Mouse (Mus musculus) kidney, postnatal 14 days (tissue): ENCODE measurements around the gene Magi2.

Experiments used
- DNase-seq: peaks from one replicate; pipeline ENCODE4 v3.0.0; 2022; ENCODE audit warnings: mixed read lengths

Magi2 gene

DNA sequence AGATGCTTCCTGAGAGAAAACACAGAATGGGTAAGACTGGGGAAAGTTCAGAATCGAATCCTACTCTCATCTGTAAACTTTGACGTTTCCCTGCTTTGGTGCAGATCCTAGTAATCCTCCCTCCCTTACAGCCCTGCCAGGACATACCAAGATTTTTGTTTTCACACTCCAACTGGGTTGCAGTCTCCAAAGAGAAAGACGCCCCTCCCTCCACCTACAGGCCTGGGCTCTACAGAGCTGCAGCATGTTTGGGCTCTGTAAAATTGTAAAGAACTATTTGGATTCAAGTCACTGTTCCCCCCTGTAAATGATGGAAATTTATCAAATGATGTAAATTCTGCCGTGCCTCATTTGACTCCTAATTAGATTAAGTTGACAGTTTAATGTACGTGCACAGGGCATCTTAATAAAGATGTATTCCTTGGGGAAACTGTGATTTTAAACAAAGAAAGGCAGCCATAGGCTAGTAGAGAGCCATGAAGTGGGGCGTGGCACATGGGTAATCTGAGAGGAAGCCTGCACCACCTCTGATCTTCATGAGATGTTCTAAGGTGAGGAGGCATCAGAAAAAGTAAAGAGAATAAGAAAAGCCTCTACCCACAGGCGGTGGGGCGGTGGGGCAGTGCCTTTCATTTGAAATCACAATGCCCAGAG, 1310.7 kb downstream of the Magi2 start:
- DNase-seq = no peak

DNA sequence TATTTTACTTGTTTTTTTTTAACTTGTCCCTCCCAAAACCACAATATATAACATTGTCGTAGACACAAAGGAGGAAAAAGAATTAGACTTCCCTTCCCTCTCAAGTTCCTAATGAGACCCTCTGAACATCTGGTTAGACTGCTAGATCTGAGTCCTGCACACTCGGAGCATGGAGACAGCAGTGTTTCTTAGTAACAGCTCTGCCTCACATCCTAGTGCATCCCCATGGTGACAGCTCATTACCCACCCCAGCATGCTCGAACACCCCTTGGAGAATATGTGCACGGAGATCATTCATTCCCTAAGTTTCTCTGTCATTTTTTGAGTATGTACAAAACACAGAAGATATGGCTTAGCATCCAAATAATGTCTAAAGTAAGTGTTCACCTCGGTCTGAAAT, 1317.5 kb downstream of the Magi2 start:
- no peak for DNase-seq

DNA sequence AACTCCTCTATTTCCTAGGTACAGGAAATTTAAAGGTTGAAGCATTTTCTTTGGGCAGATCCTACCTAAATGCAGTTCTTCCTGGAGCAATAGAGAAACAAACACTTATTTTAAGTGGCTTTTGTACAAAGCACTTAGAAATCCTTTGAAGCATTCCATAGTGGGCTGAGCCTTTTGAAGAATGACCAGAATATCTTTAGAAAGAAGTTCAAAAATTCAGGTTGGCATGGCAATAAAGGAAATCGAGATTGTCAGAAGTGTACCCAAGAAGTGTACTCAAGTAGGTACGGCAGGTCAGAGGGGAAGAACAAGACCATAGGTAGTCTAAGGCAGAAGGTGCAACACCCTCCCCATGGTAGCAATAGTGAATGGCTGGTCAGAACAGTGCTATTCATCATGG, 1332.5 kb downstream of the Magi2 start:
- DNase-seq = no peak

DNA sequence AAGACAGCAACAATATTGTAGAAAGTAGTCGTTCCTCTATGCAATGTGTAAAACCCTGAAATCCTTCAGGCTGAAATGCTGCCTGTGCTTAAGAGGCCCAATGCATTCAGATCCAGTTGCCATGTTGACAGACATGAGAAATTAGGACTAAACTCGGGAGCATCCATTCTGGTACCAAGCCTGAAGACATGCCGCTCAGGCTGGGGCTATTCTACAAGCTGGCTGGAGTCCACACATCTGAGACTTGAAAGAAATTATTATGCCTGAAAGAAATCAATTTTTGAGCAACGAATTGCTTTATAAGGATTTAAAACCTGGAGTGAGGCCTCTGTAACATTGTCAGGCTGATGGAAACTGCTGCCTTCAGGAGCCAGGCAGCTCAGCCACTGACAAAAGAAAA, 1333.0 kb downstream of the Magi2 start:
- no peak for DNase-seq

DNA sequence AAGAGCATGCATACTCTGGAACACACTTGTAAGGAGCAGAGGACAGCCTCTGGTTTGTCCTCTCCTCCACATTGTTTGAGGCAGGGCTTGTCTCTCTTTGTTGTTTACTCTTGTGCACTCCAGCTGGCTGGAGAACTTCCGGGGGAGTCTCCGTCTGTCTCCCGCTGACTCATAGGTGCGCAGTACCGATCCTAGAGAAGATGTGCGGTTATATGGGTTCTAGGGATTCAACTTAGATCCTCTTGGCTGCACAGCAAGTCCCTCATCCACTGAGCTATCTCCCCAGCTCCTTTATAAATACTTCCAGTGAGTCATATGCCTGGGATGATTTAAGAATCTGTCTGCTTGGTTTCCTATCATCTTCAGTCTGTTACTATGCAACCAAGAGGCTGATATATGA, 1341.6 kb downstream of the Magi2 start:
- no peak for DNase-seq

DNA sequence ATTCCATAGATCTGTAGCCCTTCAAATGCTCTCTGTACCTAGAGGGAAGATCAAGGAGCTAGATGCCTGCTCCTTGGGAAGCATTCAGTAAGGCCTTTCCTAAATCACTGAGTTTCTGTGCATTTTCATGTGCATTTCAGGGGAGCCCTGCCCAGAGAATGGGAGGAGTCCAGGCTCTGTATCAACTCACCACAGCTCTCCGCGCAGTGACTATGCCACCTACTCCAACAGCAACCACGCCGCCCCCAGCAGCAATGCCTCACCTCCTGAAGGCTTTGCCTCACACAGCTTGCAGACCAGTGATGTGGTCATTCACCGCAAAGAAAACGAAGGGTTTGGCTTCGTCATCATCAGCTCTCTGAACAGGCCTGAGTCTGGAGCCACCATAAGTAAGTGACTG, 1342.1 kb downstream of the Magi2 start:
- no peak for DNase-seq

DNA sequence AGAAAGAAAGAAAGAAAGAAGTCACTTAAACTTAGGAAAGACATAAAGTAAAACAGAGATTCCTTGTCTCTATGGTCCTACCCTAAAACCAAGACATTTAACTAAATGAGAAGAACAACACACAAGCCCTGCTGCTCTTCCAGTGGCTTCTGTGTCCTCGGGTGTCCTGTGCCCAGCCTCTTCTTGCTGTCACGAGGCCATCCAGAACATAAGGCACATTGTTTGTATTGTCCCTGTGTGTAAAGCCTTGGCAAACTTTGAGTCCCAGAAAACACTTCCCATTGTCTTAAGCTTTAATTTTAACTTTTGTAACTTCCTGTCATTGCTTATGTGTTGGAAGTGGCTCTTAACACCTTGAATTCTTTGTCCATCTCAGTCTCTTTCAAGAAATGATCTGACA, 1348.0 kb downstream of the Magi2 start:
- no peak for DNase-seq

DNA sequence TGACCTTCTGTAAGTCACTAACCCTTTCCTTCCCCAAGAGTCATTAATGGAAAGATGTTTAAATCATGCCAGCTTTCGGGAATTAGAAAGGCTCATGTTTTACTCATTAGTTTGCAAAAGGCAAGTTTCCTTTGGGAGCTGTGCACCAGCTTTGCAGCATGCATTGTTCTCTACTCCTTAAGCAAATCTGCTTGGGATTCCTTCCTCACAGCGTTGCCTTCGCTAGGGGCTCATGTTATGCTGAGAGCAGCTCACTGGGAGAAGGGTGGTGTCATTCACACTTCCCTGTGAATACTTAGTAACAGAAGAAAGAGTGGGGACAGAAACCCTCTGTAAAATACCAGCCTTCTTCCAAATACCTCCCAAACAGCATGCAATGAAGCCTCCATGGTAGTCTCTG, 1349.0 kb downstream of the Magi2 start:
- DNase-seq = no peak

DNA sequence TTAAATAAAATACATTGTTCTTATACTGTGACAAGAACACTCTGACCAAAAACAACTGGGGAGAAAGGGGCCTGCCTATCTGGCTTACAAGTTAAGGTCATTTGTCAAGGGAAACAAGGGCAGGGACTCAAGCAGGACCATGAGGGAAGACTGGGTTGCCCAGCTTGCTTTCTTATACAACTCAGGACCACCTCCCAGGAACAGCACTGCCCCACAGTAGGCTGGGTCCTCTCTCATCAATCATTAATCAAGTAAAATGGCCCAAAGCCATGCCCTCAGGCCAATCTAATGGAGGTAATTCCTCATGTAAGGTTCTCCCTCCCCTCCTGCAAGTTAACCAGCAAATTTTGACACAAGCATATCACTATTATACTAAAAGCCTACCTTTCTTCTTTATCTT, 1349.4 kb downstream of the Magi2 start:
- no peak for DNase-seq

DNA sequence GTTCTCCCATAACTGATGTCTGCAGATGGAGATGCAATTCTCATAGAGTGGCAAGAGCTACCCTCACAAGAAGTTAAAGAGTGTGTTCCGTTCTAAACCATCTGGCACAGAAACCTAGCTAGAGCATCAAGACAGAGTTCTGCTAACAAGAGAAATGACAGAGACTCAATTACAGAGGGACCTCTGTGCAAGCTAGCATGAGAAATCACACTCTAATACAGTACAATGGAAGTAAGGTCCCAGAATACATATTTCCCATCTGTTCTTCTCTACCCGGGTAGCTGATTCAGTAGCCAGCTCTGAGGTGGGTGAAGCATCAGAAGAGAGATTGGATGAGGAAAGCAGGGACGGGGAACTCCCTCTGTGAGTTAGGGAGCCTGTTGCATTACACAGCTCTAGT, 1351.8 kb downstream of the Magi2 start:
- DNase-seq = no peak

DNA sequence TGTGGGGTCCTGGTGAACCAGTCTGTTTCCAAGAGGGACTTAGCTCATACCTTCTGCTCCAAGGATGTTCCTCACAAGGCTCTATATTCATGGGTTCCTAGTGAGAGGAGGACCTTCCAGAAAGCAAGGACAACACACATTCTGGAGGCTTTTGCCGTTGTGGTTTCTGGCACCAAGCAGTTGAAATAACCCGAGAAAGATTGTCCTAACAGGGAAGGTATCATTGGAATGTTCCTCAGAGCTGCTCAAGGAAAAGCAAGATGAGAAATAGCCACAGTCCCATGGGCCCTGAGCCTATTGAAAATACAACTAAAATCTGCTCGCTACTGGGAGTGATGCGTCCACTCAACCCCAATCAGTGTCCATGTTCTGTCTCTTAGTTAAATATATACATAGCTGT, 1353.8 kb downstream of the Magi2 start:
- no peak for DNase-seq

DNA sequence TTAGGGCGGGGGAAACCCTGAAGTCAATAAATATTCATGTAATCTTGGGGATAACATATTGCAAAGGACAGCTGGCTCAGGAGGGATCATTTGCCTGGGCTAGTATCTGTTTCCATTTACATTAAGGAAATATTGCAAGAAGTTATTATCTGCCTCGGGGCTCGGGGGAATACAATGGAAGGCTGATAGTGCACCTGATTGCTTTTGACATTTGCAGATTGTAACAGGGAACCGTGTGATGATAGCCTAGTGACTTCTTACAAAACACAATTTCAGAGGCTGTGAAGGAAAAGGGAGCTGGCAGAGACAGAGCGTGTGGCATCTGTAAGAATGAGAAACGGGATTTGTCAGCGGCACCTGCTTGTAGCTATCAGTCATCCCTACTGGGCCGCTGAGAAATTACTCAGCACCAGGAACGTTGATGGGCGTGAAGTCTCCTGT, 1356.2 kb downstream of the Magi2 start:
- DNase-seq = no peak

DNA sequence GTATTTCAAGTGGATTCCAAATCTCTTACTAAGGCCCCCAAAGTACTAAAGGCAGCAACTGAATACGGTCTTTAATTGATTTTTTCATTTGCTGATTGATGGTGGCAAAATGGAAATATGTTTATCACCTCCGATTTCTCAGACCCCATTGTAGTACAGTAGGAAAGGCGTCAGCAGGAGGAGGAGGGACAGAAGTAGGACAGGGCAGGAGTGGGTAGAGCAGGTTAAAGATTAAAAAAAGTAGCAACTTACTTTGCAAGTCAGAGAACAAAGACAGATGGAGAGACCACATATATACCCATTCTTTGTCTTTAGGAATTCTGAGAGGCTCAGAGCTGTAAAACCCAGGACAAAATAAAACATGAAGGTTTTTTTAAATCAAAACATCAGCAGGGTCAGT, 1356.8 kb downstream of the Magi2 start:
- no peak for DNase-seq

DNA sequence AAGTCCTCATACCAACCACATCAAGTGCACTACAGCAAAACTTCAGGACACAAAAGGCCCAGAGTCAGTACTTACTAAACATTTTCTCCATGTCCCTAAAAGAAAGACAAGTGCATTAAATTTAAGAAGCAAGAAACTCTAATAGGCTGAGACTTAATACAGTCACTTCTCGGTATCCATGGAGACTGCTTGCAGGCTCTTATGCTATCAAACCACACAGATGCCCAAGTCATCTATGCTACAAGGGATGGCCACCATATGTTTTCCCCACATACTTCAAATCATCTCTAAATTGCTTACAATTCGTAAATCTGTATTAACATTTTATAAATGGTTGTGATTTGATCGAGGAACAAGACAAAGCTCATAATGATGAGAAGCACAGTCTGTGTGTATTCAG, 1357.9 kb downstream of the Magi2 start:
- DNase-seq = no peak

DNA sequence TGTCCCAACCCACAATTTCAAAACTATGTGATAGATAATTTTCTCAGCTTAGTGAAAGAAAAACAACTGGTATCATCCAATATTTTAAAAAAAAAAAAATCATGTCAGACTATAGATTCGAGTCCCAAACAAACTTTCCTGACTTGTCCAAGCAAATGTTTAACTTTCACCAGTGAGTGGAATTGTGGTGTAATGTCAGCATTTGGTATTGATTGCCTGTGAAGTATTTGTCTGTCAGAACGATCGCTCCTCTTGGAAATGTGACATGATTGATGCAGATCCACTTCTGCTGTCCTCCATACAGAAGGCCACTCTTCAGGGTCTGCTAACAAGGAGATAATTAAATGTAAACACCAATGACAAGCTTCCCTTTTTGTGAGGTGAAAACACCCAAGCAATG, 1362.9 kb downstream of the Magi2 start:
- DNase-seq = no peak

DNA sequence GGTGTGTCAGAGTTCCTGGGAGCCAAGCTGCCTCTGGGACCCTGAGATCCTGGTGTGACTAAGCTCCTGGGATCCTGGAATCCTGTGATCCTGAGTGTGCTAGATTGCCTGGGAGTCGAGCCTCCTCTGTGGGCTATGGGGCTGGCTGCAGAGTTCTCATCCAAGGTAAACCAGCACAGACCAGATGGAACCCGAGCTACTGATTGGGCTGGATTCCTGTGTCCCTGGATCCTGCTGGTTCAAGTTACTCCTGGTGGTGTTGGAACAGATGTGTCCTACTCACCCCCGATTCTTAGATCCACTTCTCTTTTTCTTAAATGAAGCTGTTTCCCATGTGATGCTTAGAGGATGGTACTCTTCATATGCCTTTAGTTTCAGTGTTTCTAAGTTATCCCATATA, 1371.4 kb downstream of the Magi2 start:
- no peak for DNase-seq

DNA sequence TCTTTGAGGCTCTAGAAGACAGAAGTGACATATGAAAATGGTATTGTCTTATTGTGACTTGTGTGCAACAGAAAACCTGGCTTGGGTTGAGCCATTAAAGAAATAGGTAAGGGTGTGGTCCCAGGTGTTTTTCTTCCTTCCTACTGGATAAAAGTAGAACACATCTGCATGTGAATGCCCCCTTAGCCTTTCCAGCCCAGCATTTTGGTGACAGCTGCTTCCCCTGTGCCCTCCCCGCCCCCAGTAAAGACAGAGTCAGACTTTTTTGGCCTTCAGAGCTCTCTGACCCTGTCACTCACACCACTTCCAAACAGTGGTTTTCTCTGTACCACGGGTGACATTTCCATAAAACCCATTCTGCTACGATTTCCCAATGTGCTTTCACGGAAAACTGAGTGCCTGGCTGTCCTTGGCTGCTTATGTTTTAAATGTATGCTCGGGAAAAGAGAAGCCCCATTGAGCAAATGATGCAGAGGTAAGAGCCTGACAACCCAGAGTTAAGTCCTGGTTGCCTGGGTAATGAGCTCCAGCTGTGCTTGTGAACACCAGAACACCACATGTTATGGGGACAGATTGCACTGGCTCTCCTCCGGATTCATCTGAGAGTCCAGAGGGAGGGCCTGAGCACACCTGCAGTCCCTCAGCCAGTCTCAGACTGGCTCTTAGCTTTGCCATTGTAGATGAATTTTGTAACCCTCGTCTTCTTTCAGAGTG, 1377.1 kb downstream of the Magi2 start:
- no peak for DNase-seq

DNA sequence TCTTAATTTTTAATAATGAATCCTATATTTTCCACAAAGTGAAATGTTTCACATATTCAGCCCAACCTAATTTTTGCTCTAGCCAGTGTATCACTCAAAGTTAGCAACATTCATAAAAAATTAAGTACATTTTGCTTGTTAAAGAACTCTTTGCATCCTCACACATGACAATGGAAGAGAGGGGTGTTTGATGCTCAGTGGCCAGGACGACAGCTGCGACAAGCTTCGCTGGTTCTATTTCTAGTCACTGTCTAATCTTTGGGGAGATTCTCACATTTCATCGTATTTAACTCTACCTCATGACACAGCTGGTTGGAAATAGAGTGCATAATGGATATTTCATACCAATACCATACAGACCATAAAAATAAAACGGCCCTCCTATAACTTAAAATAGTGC, 1379.7 kb downstream of the Magi2 start:
- no peak for DNase-seq

DNA sequence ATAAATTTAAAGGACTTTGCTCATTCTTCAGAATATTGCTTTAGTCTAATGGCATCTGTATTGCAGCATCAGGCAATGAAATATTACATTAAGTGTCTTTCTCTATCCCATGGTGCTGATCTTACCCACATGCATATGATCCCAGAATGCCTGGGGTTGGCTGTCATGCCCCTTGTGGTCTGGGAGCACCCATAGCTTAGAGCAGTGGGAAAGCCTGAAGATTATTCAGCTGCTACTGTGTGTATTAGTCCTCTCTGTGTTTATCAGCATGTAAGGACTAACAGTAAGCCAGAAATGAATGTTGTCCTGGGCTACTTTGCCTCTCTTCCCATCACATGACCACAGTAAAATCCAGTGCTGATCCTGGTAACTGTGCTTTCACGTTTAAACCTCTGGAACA, 1380.7 kb downstream of the Magi2 start:
- DNase-seq = no peak

DNA sequence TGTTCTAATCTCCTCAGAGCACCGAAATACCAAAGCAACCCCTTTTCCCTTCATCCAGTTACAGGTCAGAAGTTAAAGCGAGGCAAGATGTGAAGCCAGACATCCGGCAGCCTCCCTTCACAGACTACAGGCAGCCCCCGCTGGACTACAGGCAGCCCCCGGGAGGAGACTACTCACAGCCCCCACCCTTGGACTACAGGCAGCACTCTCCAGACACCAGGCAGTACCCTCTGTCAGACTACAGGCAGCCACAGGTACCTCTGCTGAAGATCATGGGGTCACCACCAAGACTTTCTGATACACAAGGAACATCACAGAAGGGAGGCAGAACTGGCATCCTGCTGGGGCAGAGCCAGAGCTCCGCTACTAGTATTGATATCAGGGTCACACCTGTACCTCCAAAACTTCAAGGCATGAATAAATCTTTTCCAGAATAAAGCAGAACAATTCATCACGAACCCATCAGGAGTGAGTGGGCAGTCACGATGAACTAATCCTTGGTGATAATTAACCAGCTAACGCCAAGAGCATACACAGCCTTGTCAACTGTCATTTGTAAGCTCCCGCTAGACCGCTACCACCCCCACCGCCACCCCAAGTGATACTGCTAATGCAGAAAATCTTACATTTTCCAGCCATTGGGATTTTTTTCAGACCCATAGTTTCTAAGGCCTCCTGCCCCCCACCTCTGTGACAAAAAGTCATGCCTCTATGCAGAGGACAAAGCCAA, 1382.5 kb downstream of the Magi2 start:
- no peak for DNase-seq

DNA sequence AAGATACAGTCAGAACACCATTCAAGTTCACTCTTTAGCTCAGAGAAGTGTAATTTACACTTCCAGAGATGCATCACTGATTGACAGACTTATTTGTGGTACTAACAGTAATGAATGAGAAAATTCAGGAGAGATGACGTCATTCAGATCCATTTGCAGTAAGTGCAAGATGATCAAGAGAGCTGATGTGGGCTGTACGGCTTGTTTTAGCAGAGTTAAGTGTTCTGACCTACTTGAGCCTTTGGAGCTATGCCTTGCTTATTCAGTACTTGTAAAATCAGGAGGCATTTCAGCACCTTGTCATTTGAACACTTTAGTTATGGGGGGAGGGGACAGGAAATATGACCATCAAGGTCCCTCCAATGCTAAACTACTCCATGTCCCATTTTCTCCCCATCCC, 1383.8 kb downstream of the Magi2 start:
- DNase-seq = no peak

DNA sequence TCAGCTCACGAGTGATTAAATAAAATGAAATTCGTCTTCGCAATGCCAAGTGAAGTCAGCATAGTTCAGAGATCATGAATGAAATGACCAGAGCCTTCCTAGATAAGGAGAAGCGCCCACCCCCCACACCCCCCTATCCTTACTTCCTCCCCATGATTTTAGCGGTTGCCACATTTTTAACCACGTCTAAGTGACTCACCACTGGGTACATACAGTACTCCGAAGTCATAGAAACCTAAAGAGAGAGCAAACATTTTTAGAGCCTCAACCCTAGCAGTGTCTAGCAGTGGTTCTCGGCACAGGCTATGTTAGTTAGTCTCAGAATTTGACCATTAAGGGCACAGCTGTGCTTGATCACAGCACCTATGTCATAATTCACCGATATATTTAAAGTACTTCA, 1385.8 kb downstream of the Magi2 start:
- DNase-seq = no peak

DNA sequence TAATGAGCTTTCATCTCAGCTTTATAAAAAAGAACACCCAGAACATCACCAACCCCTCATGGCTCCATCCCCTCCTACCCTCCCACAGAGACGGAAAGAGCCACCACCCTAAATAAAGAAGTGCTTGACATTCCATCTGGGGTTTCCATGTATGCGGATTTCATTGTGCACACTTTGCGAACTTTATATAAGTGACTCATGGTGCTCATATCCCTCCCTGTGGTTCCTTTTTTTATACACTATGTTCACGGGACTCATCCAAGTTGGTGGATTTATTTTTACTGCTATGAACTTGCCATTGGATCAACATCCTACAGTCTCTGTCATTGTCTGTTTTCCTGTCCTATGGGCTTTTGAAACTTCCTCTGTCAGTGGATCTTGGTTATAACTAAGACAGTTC, 1388.1 kb downstream of the Magi2 start:
- DNase-seq = no peak
